ENCODE assay signal across 8 mouse cellular contexts in the genomic region with DNA sequence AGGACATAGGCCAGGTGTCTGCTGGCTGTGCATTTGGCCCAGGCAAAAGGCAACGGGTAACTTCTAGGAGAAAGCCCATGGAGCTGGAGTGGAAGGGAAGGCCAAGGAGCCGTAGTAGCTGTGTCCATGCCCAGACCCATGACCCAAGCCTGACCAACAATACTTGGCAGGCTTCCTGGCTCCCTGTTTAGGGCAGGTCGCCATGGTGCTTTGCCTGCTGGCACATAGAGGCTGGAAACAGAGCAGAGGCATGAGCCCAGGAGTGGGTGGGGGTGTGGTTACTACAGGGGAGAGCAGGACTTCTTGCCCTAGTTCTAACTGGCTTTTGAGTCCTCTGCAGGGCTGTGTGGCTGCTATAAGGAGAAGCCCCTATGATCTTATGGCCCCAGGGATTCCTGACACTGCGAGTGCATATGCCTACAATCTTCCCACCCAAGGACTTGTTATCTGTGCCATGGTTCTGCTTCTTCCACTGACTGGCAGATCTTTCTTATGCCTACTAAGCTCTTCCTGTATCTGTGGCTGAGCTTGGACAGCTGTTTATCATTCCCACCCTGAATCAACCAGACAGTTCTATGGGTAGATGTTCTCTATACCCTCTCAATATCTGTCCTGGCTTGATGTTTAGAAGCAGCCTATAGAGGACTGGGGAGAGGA. TPM values are rescaled to one million over a fixed set of nuclear protein-coding genes. Genes with fewer than 3 reads are reported as not detected.
DNase-seq lines count a peak whose midpoint lies in the region; ATAC-seq lines count a peak whose summit lies in the region.

No protein-coding gene starts in this region.

- DNase-seq in layer of hippocampus, postnatal 14 days (ENCODE audit: low spot score in 2 of 2) = peak; percentile 1 to 28
- DNase-seq in layer of hippocampus, postnatal 36 days = no peak
- peak; percentile 82 to 87 for DNase-seq in cerebellum, adult 18-20 months
- DNase-seq in heart, postnatal 25 days (ENCODE audit: low spot score) = peak; percentile 26
- no peak for DNase-seq in embryo, embryonic 10.5 days (ENCODE audit: low spot score)
- no peak for DNase-seq in embryo, embryonic 10 days (ENCODE audit: low spot score)
- DNase-seq in left cerebral cortex, adult 9 months (ENCODE audit: low spot score in 2 of 2) = no peak

- ATAC-seq in megakaryocyte progenitor cell, adult 5-6 weeks (replicated peaks; ENCODE audit: poor library complexity) = peak; percentile 72

- intact Hi-C loops in heart, postnatal 25 days (cut with DNase I) = no loop called here

RNA-seq across cellular contexts. Expression of a gene that starts 40.8 kb away (rescaled TPM):
- total RNA-seq in layer of hippocampus, postnatal 14 days (2021) = 10 to 100 TPM; 30.7 to 32.6 TPM
- 10 to 100 TPM; 48.7 to 58.8 TPM for total RNA-seq in layer of hippocampus, postnatal 36 days (2021)
- total RNA-seq in heart, postnatal 25 days (2021) = 1 to 10 TPM; 3.3 to 3.4 TPM
- total RNA-seq in megakaryocyte progenitor cell, adult 5-6 weeks (2015) = 20.3 and 21.1 TPM in 2 replicates
- 8.6 and 9.2 TPM in 2 replicates for total RNA-seq in megakaryocyte progenitor cell, adult 5-6 weeks (2017)

Comparison
In these comparisons a context has a peak if more than half of its experiments do, and no peak if none do; other contexts are left out.
1. DNase-seq: peak in layer of hippocampus, postnatal 14 days (2 of 2), cerebellum, adult 18-20 months (2 of 2) and heart, postnatal 25 days (single experiment); none in layer of hippocampus, postnatal 36 days (0 of 2), embryo, embryonic 10.5 days (single experiment), embryo, embryonic 10 days (single experiment) and left cerebral cortex, adult 9 months (0 of 2).